Comparison of ENCODE assay signal across 13 mouse cellular contexts in the genomic region with DNA sequence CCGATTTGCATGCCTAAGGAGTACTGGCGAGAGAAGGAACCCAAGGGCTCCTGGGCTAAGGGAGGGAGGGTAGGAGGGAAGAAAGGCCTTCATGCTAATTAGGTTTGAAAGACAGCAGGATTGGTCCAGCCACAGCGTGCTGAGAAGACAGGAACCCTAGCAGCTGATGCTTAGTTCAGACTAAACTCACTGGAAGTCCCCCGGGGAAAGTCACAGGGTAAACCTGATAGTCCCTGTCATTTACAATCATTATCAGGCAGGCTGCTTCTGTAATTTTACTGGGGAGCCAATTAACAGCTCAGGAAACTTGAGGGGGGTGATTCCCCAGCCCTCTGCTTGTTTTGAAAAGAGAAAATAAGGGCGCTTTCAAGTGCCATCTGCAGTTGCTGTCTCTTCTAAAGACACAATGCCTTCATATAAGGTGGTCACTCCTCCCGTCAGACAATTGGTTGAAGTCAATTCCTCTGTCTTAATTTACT.
DNase-seq lines count a peak whose midpoint lies in the region; ATAC-seq and TF ChIP-seq lines count a peak whose summit lies in the region.
"Had no signal": no experiment of that assay in that cellular context is flagged by ENCODE, and none has a peak within 500 bp of the region (broad histone marks: within the 10 kb centered on the region; RNA-seq: fewer than 3 reads in every experiment).

No protein-coding gene starts in this region.

- peak; percentile 10 for DNase-seq in CD4-positive, CD25-positive, alpha-beta regulatory T cell, adult 2 months (ENCODE audit: low read depth, low spot score)
- DNase-seq in R1 (ENCODE audit: low read depth, low spot score): peak; percentile 72
- no peak for DNase-seq in midbrain, embryonic 10.5 days (ENCODE audit: low spot score)
- no peak for DNase-seq in gastrocnemius, postnatal 14 days
- no peak for DNase-seq in lung, adult 2 months
- DNase-seq: gastrocnemius, postnatal 36 days; heart, postnatal 10 days; kidney, postnatal 25 days; lung, embryonic 14.5 days; right cerebral cortex, adult 18-20 months had no signal

- 5% methylated on average over 6 of the region's 6 CpGs for WGBS in forebrain, embryonic 13.5 days
- 6% methylated on average over 6 of the region's 6 CpGs for WGBS in midbrain, embryonic 10.5 days
- 19% methylated on average over 6 of the region's 6 CpGs for WGBS in heart, embryonic 11.5 days (ENCODE audit: insufficient replicate concordance)
- 22% methylated on average over 6 of the region's 6 CpGs for WGBS in kidney, embryonic 14.5 days
- WGBS in lung, adult 2 months: 33% methylated on average over 6 of the region's 6 CpGs

- peak overlapping the region; percentile 75 for H3K27ac ChIP-seq in forebrain, embryonic 13.5 days
- H3K27ac ChIP-seq in midbrain, embryonic 10.5 days (replicated peaks): 0 out of 2 replicates have a peak overlapping the region, but pooled peaks have one; percentile 23
- H3K27ac ChIP-seq in heart, embryonic 11.5 days (ENCODE audit: low read depth, low read length): no peak overlapping the region
- H3K27ac ChIP-seq in kidney, embryonic 14.5 days (ENCODE audit: low read depth, low read length): no peak overlapping the region

- ATAC-seq in forebrain, embryonic 13.5 days: peak; percentile 87; the same call in 1 of the 2 replicates
- ATAC-seq in heart, embryonic 11.5 days (replicated peaks; ENCODE audit: insufficient number of reproducible peaks, low FRiP score, low TSS enrichment): no peak
- ATAC-seq in kidney, embryonic 14.5 days (ENCODE audit: low FRiP score, low TSS enrichment): no peak

- no peaks in the 10 kb centered on the region for H3K36me3 ChIP-seq in forebrain, embryonic 13.5 days (ENCODE audit: poor library complexity, severe bottlenecking)
- no peaks in the 10 kb centered on the region for H3K36me3 ChIP-seq in midbrain, embryonic 10.5 days
- H3K36me3 ChIP-seq in heart, embryonic 11.5 days (ENCODE audit: control insufficient read depth, insufficient read depth, low read length): no peaks in the 10 kb centered on the region
- H3K36me3 ChIP-seq in kidney, embryonic 14.5 days (ENCODE audit: control insufficient read depth, insufficient read depth, low read length): no peaks in the 10 kb centered on the region

- no peak for TF ChIP-seq CTCF in lung, adult 2 months (IDR thresholded peaks at IDR 0.05; ENCODE audit: insufficient read depth, low read length)

- no peak overlapping the region for H3K4me3 ChIP-seq in forebrain, embryonic 13.5 days
- H3K4me3 ChIP-seq in midbrain, embryonic 10.5 days: no peak overlapping the region
- H3K4me3 ChIP-seq in heart, embryonic 11.5 days (ENCODE audit: low read depth, low read length): no peak overlapping the region
- H3K4me3 ChIP-seq in kidney, embryonic 14.5 days (ENCODE audit: low read length): no peak overlapping the region
- H3K4me3 ChIP-seq in lung, adult 2 months (replicated peaks; ENCODE audit: extremely low read depth, low read depth, low read length): no peak overlapping the region

- peak overlapping the region; percentile 32 for H3K4me2 ChIP-seq in forebrain, embryonic 13.5 days
- no peak overlapping the region for H3K4me2 ChIP-seq in heart, embryonic 11.5 days
- no peak overlapping the region for H3K4me2 ChIP-seq in kidney, embryonic 14.5 days (replicated peaks; ENCODE audit: low read depth, low read length)
- H3K4me2 ChIP-seq: lung, embryonic 14.5 days had no signal

- H3K4me1 ChIP-seq in forebrain, embryonic 13.5 days: peaks cover 15% of the 10 kb centered on the region
- H3K4me1 ChIP-seq in midbrain, embryonic 10.5 days: peaks cover 9% of the 10 kb centered on the region
- H3K4me1 ChIP-seq in heart, embryonic 11.5 days (ENCODE audit: control insufficient read depth, insufficient read depth, low read length): no peaks in the 10 kb centered on the region
- no peaks in the 10 kb centered on the region for H3K4me1 ChIP-seq in kidney, embryonic 14.5 days (ENCODE audit: control insufficient read depth, insufficient read depth, low read length)
- no peaks in the 10 kb centered on the region for H3K4me1 ChIP-seq in lung, adult 2 months (ENCODE audit: control insufficient read depth, insufficient read depth, low read length)

- peaks cover 10% of the 10 kb centered on the region for H3K9me3 ChIP-seq in forebrain, embryonic 13.5 days (replicated peaks)
- peaks cover 15% of the 10 kb centered on the region for H3K9me3 ChIP-seq in midbrain, embryonic 10.5 days (replicated peaks)
- H3K9me3 ChIP-seq in heart, embryonic 11.5 days (replicated peaks; ENCODE audit: control insufficient read depth, low read length): peaks cover 8% of the 10 kb centered on the region
- peaks cover 4% of the 10 kb centered on the region; the same call in 1 of the 2 replicates for H3K9me3 ChIP-seq in kidney, embryonic 14.5 days (ENCODE audit: control insufficient read depth, low read length)

- no peak overlapping the region for H3K9ac ChIP-seq in forebrain, embryonic 13.5 days
- no peak overlapping the region for H3K9ac ChIP-seq in heart, embryonic 11.5 days (ENCODE audit: low read depth, low read length)
- H3K9ac ChIP-seq in kidney, embryonic 14.5 days (ENCODE audit: low read depth, low read length): no peak overlapping the region
- H3K9ac ChIP-seq: lung, embryonic 14.5 days had no signal

- intact Hi-C loops in gastrocnemius, postnatal 14 days (cut with DNase I; ENCODE audit: low total_unique reads): no loop called here

- H3K27me3 ChIP-seq in forebrain, embryonic 13.5 days: no peaks in the 10 kb centered on the region
- no peaks in the 10 kb centered on the region for H3K27me3 ChIP-seq in midbrain, embryonic 10.5 days (ENCODE audit: low read depth, poor library complexity, severe bottlenecking)
- H3K27me3 ChIP-seq in heart, embryonic 11.5 days (ENCODE audit: control insufficient read depth, insufficient read depth, low read length): no peaks in the 10 kb centered on the region
- no peaks in the 10 kb centered on the region for H3K27me3 ChIP-seq in kidney, embryonic 14.5 days (ENCODE audit: control insufficient read depth, insufficient read depth, low read length)

- TF ChIP-seq POLR2A in lung, adult 2 months (IDR thresholded peaks at IDR 0.05; ENCODE audit: borderline replicate concordance, extremely low read depth, low read depth, low read length): no peak

Comparison
In these comparisons a context has a peak if more than half of its experiments do, and no peak if none do; other contexts are left out.
1. DNase-seq: peak in CD4-positive, CD25-positive, alpha-beta regulatory T cell, adult 2 months (single experiment) and R1 (single experiment); none in midbrain, embryonic 10.5 days (single experiment), gastrocnemius, postnatal 14 days (single experiment) and lung, adult 2 months (single experiment).
2. H3K27ac ChIP-seq: peak in forebrain, embryonic 13.5 days (single experiment) and midbrain, embryonic 10.5 days (single experiment); none in heart, embryonic 11.5 days (single experiment) and kidney, embryonic 14.5 days (single experiment).